Mouse (Mus musculus) adrenal gland, adult 18-20 months (tissue): ENCODE measurements around the gene Lair1. TPM values are rescaled to one million over a fixed set of nuclear protein-coding genes. Genes with fewer than 3 reads are reported as not detected.
"Not testable (repeated sequence)": the region's sequence is repeated elsewhere in the genome, so short reads cannot be mapped to it uniquely, and the experiment has no call there.

Experiments used
- DNase-seq, 2 experiments: peaks; one replicate each; pipeline ENCODE4 v3.0.0; 2021 to 2022; ENCODE audit warnings: low spot score in 2 of 2
- total RNA-seq, 2 experiments: library from RNA; stranded (reverse); gene quantifications; 1 replicate in 1 of 2; 2 replicates in 1 of 2; pipeline ENCODE4 v1.2.3; 2021

Gene Lair1
- total RNA-seq, 2 experiments from 2014 or later = 2.1 to 4.3 TPM

DNA sequence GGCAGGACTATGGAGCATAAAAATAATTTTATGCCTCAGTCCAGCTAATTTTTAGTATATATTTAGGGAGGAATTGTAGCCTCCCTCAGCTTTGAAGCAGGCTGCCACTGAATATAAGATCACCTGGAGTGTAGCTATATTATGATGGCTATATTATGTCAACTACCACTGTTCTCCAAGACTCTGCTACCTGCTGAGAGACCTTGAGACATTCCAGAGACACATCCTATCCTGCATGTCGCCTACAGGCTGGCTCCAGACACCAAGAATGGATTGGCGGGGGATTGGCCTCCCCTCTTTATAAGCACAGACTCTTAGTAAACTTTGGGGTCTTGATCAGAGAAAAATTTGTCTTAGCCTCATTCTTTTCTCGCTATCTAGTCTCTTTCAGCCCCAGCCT lies 58.4 kb downstream of the Lair1 start:
- not testable (repeated sequence) for DNase-seq

DNA sequence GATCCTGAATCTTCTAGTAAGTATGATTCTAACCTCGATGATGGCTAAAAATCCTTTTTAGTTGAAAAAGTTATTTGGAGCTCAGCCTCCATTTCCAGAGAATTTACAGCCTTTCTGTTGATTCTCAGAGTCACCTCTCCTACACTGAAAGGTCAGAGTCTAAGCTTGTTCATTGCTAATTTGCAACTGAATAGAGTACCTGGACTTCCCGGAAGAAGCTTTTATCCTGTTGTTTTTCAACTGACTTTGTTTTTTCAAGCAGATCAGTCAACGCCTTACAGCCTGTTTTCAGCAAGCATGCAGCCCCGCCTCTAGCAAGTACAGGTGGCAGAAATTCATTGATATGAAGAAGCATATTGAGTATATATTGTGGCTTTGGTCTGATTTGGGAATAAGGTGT lies 59.0 kb downstream of the Lair1 start:
- not testable (repeated sequence) for DNase-seq

DNA sequence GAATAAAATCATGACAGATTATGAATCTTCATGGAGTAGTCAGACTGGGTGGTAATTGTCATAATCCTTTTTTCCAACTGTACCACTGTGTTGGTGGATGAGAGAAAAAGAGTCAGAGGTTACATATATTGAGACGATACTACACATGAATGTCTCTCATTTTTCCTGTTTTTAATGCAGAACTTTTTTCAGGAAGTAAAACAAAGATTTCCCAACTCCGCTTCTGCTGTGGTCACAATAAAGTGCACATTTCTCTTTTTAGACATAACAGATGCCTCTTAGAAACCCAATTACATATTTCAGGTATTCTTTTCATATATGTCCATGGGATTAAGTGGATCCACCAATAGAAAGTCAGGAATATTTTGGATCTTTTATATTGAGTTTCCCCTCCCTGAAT lies 101.0 kb downstream of the Lair1 start:
- no peak for DNase-seq

DNA sequence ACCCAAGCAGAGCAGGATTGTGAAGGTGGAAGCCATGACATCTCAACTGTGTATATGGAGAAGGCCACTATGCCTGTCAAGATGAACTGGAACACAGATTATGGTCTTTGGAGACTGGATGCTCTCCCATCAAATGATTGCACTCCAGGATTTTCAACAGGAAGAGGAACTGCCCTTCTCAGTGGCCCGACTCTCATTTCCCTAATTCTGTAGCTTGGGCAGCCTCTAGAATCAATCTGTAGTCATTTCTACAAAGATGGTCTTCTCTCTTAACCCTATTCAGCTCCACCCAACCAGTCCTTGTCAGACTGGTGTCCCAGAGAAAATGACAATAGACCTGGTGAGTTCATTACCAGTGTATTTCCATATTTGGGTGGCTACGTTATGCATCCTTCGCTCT lies 105.6 kb downstream of the Lair1 start:
- no peak for DNase-seq

Other genes with a start within 250 kb of the Lair1 start
- gene Gm15448, start 237.5 kb downstream of the Lair1 start, total RNA-seq = under 1 TPM; 0.43 to 0.58 TPM
- gene Pira2, start 218.2 kb downstream of the Lair1 start, total RNA-seq = 1 to 10 TPM in 1 of 2 experiments, under 1 TPM in 1; 0.46 to 1.1 TPM
- gene Gm14548, start 165.1 kb downstream of the Lair1 start, total RNA-seq = not detected
- under 1 TPM; 0.17 to 0.38 TPM for gene Lilra6, start 147.7 kb downstream of the Lair1 start, total RNA-seq
- 1 to 10 TPM; 1.3 to 1.9 TPM for gene Ttyh1, start 56.2 kb upstream of the Lair1 start, total RNA-seq
- 100 to 1,000 TPM in 1 of 2 experiments, 10 to 100 TPM in 1; 86.8 to 106 TPM for gene Leng8, start 73.8 kb upstream of the Lair1 start, total RNA-seq
- 10 to 100 TPM in 1 of 2 experiments, 1 to 10 TPM in 1; 9.1 to 10.8 TPM for gene Leng9, start 87.2 kb upstream of the Lair1 start, total RNA-seq
- 10 to 100 TPM; 22.9 to 26.9 TPM for gene Cdc42ep5, start 101.7 kb upstream of the Lair1 start, total RNA-seq
- gene Lilra5, start 174.6 kb upstream of the Lair1 start, total RNA-seq = 1 to 10 TPM; 3.3 to 5.4 TPM